Mouse (Mus musculus) spleen, adult 2 months (tissue): ENCODE measurements around the gene Tmem74b. TPM values are rescaled to one million over a fixed set of nuclear protein-coding genes. Genes with fewer than 3 reads are reported as not detected.

ENCODE experiments used
- DNase-seq, 2 experiments: peaks; one replicate each; pipeline versions ENCODE4 v3.0.0 to v3.0.0-alpha.2; 2012 to 2021; ENCODE audit warnings: low spot score in 2 of 2, low read depth in 1 of 2
- H3K27ac ChIP-seq: fragments of 200-500 bp; 2 replicates; pipeline ENCODE4 v1.5.1; 2012; ENCODE audit warnings: low read length, inconsistent platforms; ENCODE audit not compliant: insufficient read depth
- H3K27me3 ChIP-seq: fragments of 200-500 bp; 2 replicates; pipeline ENCODE4 v1.6.1; 2012; ENCODE audit warnings: mild to moderate bottlenecking, moderate library complexity, low read length, inconsistent platforms; ENCODE audit not compliant: control insufficient read depth, insufficient read depth
- H3K36me3 ChIP-seq: fragments of 200-500 bp; 2 replicates; pipeline ENCODE4 v1.6.1; 2012; ENCODE audit warnings: mild to moderate bottlenecking, low read length, inconsistent platforms; ENCODE audit not compliant: control insufficient read depth, insufficient read depth
- H3K4me1 ChIP-seq: fragments of 200-500 bp; 2 replicates; pipeline ENCODE4 v1.6.1; 2011; ENCODE audit warnings: inconsistent platforms; ENCODE audit not compliant: control insufficient read depth, insufficient read depth, insufficient read length
- H3K4me3 ChIP-seq: fragments of 200-500 bp; 2 replicates; pipeline ENCODE4 v1.5.1; 2011; ENCODE audit warnings: mild to moderate bottlenecking, inconsistent platforms; ENCODE audit not compliant: insufficient read depth, insufficient read length; ENCODE audit errors: extremely low read depth
- CTCF ChIP-seq: fragments of 200-500 bp; IDR thresholded peaks from 2 replicates; pipeline ENCODE4 v1.5.1; 2011; ENCODE audit warnings: mild to moderate bottlenecking, inconsistent platforms; ENCODE audit not compliant: insufficient read depth, insufficient read length, insufficient replicate concordance; ENCODE audit errors: extremely low read depth
- POLR2A ChIP-seq: fragments of 200-500 bp; IDR thresholded peaks from 2 replicates; pipeline ENCODE4 v1.6.1; 2011; ENCODE audit warnings: low read depth, low read length, inconsistent platforms
- WGBS: fragments of 180-500 bp; shearing (Covaris S2); methylation state at CpG from one replicate; pipeline ENCODE4 v1.1.7; 2018; 5-methylcytosine and 5-hydroxymethylcytosine counted together
- polyA plus RNA-seq: library from polyadenylated mRNA; depleted of rRNA; stranded (reverse); fragments of >200 nt; gene quantifications from 2 replicates; pipeline ENCODE4 v1.2.3, GENCODE M21; 2012

Tmem74b gene
- polyA plus RNA-seq, 1 experiment: 0.11 TPM

DNA sequence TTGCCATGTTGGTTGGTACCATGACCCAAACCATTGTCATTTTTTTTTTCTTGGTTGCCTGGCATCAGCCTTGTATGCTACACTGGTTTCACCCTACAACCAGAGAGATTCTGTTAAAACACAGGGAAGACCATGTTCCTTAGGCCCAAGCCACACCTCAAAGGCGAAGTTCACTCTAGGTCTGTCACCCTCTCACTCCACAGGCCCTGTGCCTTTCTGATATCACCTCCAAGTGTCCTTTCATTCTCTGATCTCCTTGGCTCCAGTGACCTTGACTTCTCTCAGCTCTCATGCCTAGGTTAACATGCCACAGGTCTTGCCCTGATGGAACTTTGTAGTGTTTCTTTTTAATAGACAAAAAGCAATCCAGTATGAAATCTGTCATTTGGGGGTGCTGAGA lies 40.3 kb downstream of the Tmem74b start:
- TF ChIP-seq POLR2A (no peak), CTCF (no peak)
- no peak for DNase-seq
- 0 out of 2 replicates have a peak, but pooled peaks cover 2% of the 10 kb centered on the region for H3K4me1 ChIP-seq
- no peaks in the 10 kb centered on the region for H3K36me3 ChIP-seq
- no peak overlapping the region for H3K27ac ChIP-seq
- H3K27me3 ChIP-seq: no peaks in the 10 kb centered on the region
- no peak overlapping the region for H3K4me3 ChIP-seq
- WGBS: 90% methylated on average over 1 of the region's 1 CpGs

DNA sequence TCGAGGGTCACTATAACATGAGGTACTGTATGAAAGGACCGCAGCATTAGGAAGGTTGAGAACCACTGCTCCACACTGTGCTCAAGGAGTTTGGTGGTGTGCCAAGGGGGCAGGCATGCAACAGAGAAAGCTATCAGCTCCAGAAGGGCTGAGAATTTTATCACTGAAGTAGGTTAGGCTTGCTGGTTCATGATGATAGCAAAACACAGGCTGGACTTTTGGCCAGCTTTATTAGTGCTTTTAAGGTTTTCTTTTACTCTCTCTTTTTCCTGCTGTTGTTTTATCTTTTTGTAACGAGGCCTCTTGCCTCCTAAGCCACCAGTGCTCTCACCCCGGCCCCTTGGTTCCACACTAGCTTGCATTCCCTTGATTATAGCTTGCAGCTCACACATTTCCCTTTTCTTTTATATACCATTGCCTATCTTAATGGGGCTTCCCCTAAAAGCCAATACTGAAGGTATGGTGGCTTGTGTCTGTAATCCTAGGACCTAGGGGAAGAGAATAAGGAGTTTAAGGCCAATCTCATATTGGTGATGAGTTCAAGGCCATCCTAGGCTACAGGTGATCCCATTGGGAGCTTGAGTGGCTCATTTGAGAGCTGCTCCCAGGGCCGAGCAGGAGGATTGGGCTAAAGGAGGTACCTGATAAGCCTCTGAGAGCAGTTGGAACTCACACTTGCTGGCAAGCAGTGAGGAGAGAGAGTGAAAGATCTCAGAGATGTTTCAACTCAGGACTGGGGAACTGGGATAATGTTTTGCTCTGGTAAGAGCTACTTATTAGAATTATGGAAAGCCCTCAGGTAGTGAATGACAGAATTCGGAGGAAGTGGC lies 41.3 kb downstream of the Tmem74b start:
- 69% methylated on average over 6 of the region's 6 CpGs for whole genome bisulfite sequencing
- Histone ChIP-seq H3K36me3 (no peaks in the 10 kb centered on the region), H3K27me3 (no peaks in the 10 kb centered on the region), H3K4me3 (no peak overlapping the region), H3K4me1 (0 out of 2 replicates have a peak, but pooled peaks cover 2% of the 10 kb centered on the region), H3K27ac (peak overlapping the region; percentile 26)
- DNase-seq: no peak
- TF ChIP-seq POLR2A: no peak
- no peak for TF ChIP-seq CTCF

DNA sequence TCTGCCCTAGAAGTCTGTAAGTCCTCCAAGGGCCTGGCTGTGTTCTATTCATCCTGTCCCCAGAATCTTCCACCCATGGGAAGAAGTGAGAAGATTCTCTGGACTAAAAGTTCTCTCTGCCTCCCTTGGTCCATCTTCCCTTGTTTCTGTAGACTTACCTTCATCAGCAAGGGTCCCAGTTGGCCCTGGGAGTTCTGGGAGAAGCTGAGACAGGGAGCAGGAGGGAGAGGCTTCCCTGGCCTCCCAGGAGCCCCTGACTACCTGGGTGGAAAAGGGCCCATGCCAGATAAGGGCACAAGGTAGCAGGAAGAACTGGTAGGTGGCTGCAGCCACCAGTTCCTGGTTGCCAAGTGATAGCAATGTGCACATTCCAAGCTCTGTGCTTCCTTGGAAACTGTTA lies 42.0 kb downstream of the Tmem74b start, which contains the start of gene Psmf1:
Gene Psmf1, minus strand, starts transcription at position 342 of the 400 bp plus-strand sequence.
- Histone ChIP-seq H3K4me3 (no peak within 1 kb of the TSS), H3K27me3 (no peaks in the 10 kb centered on the region), H3K4me1 (0 out of 2 replicates have a peak, but pooled peaks cover 2% of the 10 kb centered on the region), H3K36me3 (no peaks in the 10 kb centered on the region), H3K27ac (peak within 1 kb of the TSS; percentile 26)
- no peak for DNase-seq
- TF ChIP-seq POLR2A: no peak
- no peak for TF ChIP-seq CTCF

DNA sequence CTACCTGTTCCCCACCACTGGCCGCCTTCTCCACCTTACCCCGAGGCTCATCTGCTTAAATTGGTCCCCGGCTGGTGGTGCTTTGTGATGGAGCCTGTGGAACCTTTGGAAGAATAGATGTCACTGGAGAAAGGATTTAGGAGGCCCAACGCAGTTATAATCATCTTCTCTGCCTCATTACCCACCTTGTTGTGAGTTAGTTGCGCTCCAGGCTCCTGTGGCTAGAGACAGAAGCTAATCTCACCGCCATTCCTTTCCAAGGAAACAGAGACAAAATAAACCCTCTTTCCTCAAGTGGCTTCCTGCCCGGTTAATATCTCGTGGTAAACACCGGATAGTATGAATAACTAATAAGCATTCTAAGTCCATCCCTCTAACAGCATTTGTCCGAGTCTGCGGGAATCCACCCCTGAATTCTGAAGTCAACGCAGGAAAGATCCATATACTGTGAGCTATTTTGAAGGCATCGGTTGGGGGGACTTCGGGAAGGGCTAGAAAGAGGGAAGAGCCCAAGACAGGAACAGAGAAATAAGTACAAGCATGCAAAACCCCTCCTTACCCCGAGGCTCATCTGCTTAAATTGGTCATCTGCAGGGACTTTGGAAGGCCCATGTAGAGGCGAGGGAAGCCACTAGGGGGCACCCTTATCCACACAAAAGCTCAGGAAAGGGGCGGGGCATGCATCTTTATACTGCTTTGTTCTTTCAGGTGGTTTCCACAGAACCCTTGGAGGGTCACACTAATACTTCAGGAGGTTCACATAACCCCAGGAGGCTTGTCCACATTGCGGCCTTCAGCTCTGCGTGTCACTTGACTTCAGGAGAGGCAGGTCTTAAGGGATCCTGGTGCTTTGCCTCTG lies 46.3 kb downstream of the Tmem74b start:
- H3K4me1 ChIP-seq: no peaks in the 10 kb centered on the region
- peak in 1 of 2 experiments; percentile 50 for DNase-seq
- no peak overlapping the region for H3K27ac ChIP-seq
- no peaks in the 10 kb centered on the region for H3K36me3 ChIP-seq
- TF ChIP-seq POLR2A (no peak), CTCF (peak; percentile 52; the same call in 1 of the 2 replicates)
- no peak overlapping the region for H3K4me3 ChIP-seq
- H3K27me3 ChIP-seq: no peaks in the 10 kb centered on the region
- 44% methylated on average over 19 of the region's 19 CpGs for WGBS

DNA sequence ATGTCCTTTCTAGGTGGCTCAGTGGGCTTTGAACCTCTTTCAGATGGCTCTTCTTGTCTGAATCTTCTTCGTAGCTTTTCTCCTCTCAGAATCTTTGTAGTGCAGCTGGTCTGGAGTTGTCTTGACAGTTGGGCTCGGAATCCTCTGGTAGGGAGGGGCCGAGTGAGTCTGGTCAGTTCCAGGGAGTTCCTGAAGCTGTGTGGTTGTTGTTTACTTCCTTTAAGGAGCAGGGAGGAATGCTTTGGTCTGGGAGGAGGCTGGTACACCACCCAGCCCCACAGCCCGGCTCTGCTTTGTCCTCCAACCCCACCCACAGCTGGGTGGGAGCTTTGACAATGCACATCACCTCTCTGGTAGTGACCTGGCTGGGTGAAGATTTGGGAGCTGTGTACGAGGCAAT lies 49.5 kb downstream of the Tmem74b start:
- Histone ChIP-seq H3K27ac (no peak overlapping the region), H3K4me3 (no peak overlapping the region), H3K27me3 (no peaks in the 10 kb centered on the region), H3K4me1 (no peaks in the 10 kb centered on the region), H3K36me3 (no peaks in the 10 kb centered on the region)
- no peak for DNase-seq
- TF ChIP-seq CTCF: no peak
- TF ChIP-seq POLR2A: no peak
- 76% methylated on average over 5 of the region's 5 CpGs for WGBS

DNA sequence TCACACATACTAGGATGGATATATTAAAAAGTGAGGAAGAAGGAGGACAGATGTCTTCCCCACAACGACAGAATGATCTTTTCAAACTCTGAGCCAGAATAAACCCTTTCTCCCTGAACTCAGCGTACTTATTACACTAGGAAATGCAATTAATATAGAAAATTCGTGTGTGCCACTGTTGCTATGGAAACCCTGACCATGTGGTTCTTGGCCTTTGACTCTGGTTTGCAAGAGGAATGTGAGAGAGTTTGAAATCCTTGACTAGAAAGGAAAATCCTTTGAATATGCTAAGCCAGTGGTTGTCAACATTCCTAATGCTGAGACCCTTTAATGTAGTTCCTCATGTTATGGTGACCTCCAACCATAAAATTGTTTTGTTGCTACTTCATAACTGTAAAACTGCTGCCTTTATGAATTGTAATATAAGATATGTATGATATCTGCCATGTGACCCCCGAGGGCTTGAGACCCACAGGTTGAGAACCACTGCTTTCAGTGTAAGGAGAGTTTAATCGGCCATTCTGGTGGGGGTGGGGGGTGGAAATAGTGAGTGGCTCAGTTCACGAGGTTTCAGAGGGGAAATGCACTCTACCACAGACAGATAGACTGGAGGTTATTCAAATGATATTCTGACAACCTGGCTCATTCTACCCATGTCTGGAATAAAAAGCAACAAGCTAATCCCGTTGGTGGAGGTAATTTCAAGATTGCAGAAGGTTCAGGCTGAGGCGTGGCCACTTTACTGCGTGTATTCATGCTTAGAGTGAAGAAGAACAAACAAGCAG lies 54.7 kb downstream of the Tmem74b start:
- no peak for TF ChIP-seq POLR2A
- no peak for TF ChIP-seq CTCF
- DNase-seq: no peak
- Histone ChIP-seq H3K36me3 (no peaks in the 10 kb centered on the region), H3K4me1 (no peaks in the 10 kb centered on the region), H3K4me3 (no peak overlapping the region), H3K27ac (no peak overlapping the region), H3K27me3 (no peaks in the 10 kb centered on the region)
- 53% methylated on average over 9 of the region's 9 CpGs for WGBS
